Mouse (Mus musculus): ENCODE results near the gene Creb1. TPM values are rescaled to one million over a fixed set of nuclear protein-coding genes. Genes with fewer than 3 reads are reported as not detected.
A peak's percentile ranks its signal among the peaks of the same experiment; 100 is the strongest.
"Not testable (repeated sequence)": the region's sequence is repeated elsewhere in the genome, so short reads cannot be mapped to it uniquely, and the experiment has no call there.

Gene Creb1
- total RNA-seq, 2 experiments from 2014 or later: 35.6 to 40.6 TPM

DNA sequence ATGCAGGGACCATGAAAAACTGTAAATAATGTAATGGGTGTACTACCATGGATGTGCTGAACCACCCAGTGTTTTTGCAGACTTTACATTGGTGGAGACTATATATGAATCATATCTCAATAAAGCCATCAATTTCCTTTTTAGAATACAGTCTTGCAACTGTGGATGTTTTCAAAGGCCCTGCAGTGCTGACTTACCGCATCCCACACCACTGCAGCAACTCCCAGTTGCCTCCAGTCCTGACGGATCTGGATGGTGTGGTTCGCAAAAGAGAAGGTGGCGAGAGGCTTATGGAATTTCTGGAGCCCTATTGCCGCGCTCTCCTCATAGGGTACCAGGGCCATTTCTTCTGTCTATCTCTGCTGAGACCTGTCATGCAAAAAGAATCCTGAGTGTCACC is 83.6 kb downstream of the Creb1 start:
- DNase-seq (ENCODE audit: low spot score in 2 of 2): no peak

GRCm38 (mm10) chr1:64616531-64616880 is 84.1 kb downstream of the Creb1 start:
- DNase-seq (ENCODE audit: low spot score in 2 of 2): no peak

GRCm38 (mm10) chr1:64616881-64617714 is 84.7 kb downstream of the Creb1 start, which contains the start of gene Mettl21a:
TSS of gene Mettl21a (minus strand) at chr1:64617242.
- DNase-seq (ENCODE audit: low spot score in 2 of 2): peak; percentile 85 to 88

- peak; percentile 91 to 93 for DNase-seq (ENCODE audit: low spot score in 2 of 2)
Observed at GRCm38 (mm10) chr1:64617715-64617984, 85.2 kb downstream of the Creb1 start.

GRCm38 (mm10) chr1:64618226-64618625 is 85.8 kb downstream of the Creb1 start:
- no peak for DNase-seq (ENCODE audit: low spot score in 2 of 2)

GRCm38 (mm10) chr1:64621116-64621515 is 88.7 kb downstream of the Creb1 start:
- no peak for DNase-seq (ENCODE audit: low spot score in 2 of 2)

DNA sequence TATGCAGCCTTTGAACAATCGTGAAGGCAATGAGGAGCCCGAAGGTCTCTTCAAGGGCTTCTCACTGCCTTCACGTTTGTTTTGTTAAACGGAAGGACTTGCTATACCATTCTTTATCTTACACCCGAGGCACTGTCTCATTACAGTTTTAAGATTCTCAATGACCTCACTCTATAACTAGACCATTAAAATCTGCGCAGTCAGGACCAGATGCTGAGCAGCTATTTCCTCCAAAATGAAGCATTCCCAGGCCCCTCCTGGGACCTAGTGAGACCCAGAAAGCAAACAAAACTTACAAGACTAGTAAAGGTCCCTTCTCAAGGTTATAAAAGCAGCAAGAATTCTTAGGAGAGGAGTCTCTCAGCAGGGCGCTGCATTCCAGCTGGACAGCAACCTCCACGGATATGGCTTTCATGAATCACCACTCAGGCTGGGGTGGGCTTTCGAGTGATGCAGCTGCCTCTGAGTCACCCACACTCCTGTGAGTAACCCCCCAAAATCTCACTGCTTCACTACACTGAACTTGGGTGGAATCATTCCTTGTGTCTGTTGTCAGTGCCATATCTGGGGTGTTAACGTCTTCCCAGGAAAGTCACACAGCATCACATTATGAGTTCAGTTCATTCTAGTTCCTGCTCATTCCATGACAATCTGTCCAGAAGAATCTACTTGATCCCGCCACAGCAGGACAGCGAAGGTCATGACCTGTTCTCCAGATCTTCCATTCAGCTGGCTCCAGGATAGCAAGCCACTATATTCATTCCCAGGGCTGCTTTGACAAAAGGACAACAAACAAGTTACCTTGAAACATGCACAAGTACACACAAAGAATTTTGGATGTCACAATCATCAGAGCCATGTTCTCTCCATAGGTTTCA is 91.4 kb downstream of the Creb1 start:
- no peak for DNase-seq (ENCODE audit: low spot score in 2 of 2)

DNA sequence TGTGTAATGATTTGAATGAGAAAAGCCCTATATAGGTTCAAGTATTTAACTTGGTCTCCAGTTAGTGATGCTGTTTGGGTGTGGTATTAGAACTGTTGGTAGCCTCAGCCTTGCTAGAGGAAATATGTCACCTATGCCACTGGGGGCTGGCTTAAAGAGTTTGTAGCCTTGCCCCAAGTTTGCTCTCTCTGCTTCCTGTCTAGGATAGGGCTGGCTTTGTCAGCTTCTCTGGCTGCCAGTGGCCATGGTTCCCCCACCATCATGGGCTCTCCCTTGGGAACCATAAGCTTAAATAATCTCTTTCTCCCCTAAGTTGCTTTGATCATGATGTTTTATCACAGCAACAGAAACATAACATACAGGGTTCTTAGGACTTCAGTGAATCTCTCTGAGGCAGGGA is 92.8 kb downstream of the Creb1 start:
- DNase-seq (ENCODE audit: low spot score in 2 of 2): no peak

DNA sequence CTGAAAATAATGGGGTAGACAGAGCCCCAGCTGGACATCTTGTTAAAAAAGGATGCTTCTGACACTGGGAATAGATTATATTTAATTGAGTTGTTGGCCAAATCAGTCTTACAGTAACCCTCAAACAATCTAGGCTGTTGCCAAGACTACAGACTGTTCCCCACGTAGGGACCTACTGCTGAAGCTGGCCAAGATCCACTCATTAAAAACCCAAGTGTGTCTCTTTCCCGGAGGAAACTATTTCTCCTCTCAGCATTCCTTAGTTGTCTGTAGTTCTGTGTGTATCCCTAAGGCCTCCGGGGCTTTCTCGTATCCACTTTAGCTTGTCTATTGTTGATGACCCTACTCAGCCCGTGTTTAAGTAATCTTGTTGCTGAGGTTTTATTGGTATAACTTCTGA is 99.1 kb downstream of the Creb1 start:
- no peak for DNase-seq (ENCODE audit: low spot score in 2 of 2)

GRCm38 (mm10) chr1:64633237-64633636 is 100.8 kb downstream of the Creb1 start:
- DNase-seq (ENCODE audit: low spot score in 2 of 2): no peak

GRCm38 (mm10) chr1:64635624-64636023 is 103.2 kb downstream of the Creb1 start:
- DNase-seq (ENCODE audit: low spot score in 2 of 2): no peak

GRCm38 (mm10) chr1:64639279-64639678 is 106.8 kb downstream of the Creb1 start:
- DNase-seq (ENCODE audit: low spot score in 2 of 2): no peak

GRCm38 (mm10) chr1:64641069-64641468 is 108.6 kb downstream of the Creb1 start:
- no peak for DNase-seq (ENCODE audit: low spot score in 2 of 2)

DNA sequence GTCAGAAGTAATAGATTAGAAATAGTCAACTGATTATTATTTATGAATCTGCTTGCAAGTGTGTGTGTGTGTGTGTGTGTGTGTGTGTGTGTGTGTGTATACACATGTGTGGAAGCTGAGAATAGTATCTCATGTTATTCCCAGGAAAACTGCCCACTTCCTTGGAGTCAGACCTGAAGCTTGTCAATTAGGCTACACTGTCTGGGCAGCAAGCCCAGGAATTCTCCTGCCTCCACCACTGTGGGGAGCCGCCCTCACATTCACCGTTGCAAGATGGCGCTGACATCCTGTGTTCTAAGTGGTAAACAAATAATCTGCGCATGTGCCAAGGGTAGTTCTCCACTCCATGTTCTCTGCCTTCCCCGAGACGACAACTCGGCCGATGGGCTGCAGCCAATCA is 110.1 kb downstream of the Creb1 start:
- DNase-seq (ENCODE audit: low spot score in 2 of 2): not testable (repeated sequence)

DNA sequence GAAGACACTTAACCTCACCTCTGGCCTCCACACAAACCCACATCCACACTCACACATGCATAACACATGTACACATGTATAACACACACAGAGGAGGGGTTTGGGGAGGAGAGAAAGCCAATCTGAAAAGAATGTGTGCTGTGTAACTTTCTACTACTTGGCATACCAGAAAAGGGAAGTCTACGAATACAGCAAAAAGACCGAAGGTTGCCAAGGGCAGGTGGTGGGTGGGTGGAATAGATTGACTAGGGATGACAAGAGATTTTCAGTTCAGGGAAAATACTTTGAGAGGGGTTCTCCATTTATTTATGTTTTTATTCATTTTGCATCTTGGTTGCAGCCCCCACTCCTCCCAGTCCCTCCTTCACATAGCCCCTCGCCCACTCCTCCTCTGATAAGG is 112.1 kb downstream of the Creb1 start:
- DNase-seq (ENCODE audit: low spot score in 2 of 2): no peak

DNA sequence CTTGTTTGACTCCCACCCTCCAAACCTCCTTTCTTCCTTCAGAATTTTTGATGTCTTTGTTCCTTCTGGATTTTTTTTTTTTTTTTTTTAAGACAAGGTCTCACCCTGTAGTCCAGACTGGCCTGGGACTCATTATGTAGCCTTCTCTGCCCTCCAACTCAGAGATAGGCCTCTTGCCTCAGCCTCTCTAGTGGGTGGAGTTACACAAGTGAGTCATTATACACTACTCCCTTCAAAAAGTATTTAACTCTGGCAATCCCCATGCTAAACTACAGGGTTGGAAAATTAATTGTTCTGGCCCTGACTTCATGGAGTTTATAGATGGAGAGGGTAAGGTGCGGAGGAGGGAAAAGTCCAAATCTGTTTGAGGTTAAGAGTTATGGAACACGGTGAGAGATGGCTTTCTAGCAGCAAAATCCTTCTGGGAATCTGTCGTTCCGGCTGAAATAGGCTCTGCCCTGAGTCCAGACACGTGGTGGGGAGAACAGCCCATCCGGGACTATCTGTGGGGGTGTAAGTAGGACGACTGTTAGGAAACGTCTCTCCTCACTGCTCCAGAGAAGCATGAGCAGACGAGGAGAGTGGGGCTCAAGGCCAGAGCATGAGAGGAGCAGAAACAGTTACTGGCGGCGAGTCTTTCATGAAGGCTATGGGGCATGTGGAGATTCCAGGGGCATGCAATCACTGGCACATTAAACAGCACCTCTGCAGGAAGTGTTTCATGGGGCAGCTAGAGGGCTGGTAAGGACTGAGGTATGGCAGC is 117.1 kb downstream of the Creb1 start:
- DNase-seq (ENCODE audit: low spot score in 2 of 2): peak; percentile 22 to 31

DNA sequence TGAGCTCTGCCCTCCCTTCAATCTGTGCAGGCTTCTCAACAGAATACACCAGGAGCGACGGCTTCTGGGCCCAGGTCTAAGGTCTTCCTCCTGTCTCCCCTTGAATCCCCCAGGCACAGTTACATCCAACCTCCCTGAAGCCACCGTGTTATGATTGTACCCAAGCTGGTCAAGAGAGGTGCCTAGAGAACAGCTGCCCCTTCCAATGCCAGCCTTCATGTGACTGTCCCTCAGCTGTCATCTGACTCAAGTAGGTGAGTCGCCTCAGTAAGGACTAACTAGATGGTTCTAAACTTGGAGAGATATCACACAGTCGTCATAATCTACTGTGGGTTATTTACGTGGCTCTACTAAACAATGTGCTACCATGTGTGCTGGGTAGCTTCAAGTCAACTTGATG is 121.3 kb downstream of the Creb1 start:
- DNase-seq (ENCODE audit: low spot score in 2 of 2): no peak

Measured in adrenal gland, adult 18-20 months (tissue).